Mouse (Mus musculus): ENCODE data around the gene Slc22a12. TPM values are rescaled to one million over a fixed set of nuclear protein-coding genes. Genes with fewer than 3 reads are reported as not detected.

Slc22a12 gene
- polyA plus RNA-seq, 1 experiment from 2014 or later: not detected

GRCm38 (mm10) chr19:6513389-6514139, 29.3 kb downstream of the Slc22a12 start:
- no peak for ATAC-seq (replicated peaks; ENCODE audit: insufficient number of reproducible peaks, low FRiP score, low TSS enrichment, low read depth)
- DNase-seq (ENCODE audit: low spot score): no peak
- H3K4me1 ChIP-seq (ENCODE audit: control insufficient read depth, insufficient read depth, low read length): peaks cover 6% of the 10 kb centered on the region; the same call in 1 of the 2 replicates
- no peaks in the 10 kb centered on the region for H3K27me3 ChIP-seq (ENCODE audit: control insufficient read depth, insufficient read depth, low read length)
- no peak overlapping the region for H3K4me3 ChIP-seq (ENCODE audit: low read depth, low read length)
- no peak overlapping the region for H3K4me2 ChIP-seq (ENCODE audit: low read depth, low read length)
- no peak overlapping the region for H3K9ac ChIP-seq (replicated peaks; ENCODE audit: low read length)
- H3K27ac ChIP-seq (replicated peaks; ENCODE audit: low read depth, low read length): no peak overlapping the region
- no peaks in the 10 kb centered on the region for H3K36me3 ChIP-seq (replicated peaks; ENCODE audit: control insufficient read depth, insufficient read depth, low read depth, low read length)
- H3K9me3 ChIP-seq (replicated peaks; ENCODE audit: control insufficient read depth, low read length): no peaks in the 10 kb centered on the region
- 3% methylated on average over 15 of the region's 15 CpGs for WGBS

- Histone ChIP-seq H3K9ac (replicated peaks; ENCODE audit: low read length) (no peak overlapping the region), H3K36me3 (replicated peaks; ENCODE audit: control insufficient read depth, insufficient read depth, low read depth, low read length) (no peaks in the 10 kb centered on the region), H3K4me2 (ENCODE audit: low read depth, low read length) (no peak overlapping the region), H3K9me3 (replicated peaks; ENCODE audit: control insufficient read depth, low read length) (no peaks in the 10 kb centered on the region), H3K27ac (replicated peaks; ENCODE audit: low read depth, low read length) (no peak overlapping the region), H3K27me3 (ENCODE audit: control insufficient read depth, insufficient read depth, low read length) (no peaks in the 10 kb centered on the region), H3K4me3 (ENCODE audit: low read depth, low read length) (no peak overlapping the region), H3K4me1 (ENCODE audit: control insufficient read depth, insufficient read depth, low read length) (peaks cover 4% of the 10 kb centered on the region; the same call in 1 of the 2 replicates)
- DNase-seq (ENCODE audit: low spot score) (no peak), ATAC-seq (replicated peaks; ENCODE audit: insufficient number of reproducible peaks, low FRiP score, low TSS enrichment, low read depth) (no peak)
- WGBS: 77% methylated on average over 2 of the region's 2 CpGs
Measured at GRCm38 (mm10) chr19:6510546-6510945, 32.3 kb downstream of the Slc22a12 start.

- no peak overlapping the region for H3K27ac ChIP-seq (replicated peaks; ENCODE audit: low read depth, low read length)
- no peak overlapping the region for H3K9ac ChIP-seq (replicated peaks; ENCODE audit: low read length)
- no peaks in the 10 kb centered on the region for H3K9me3 ChIP-seq (replicated peaks; ENCODE audit: control insufficient read depth, low read length)
- H3K4me3 ChIP-seq (ENCODE audit: low read depth, low read length): no peak overlapping the region
- H3K4me2 ChIP-seq (ENCODE audit: low read depth, low read length): no peak overlapping the region
- no peaks in the 10 kb centered on the region for H3K27me3 ChIP-seq (ENCODE audit: control insufficient read depth, insufficient read depth, low read length)
- DNase-seq (ENCODE audit: low spot score) (no peak), ATAC-seq (replicated peaks; ENCODE audit: insufficient number of reproducible peaks, low FRiP score, low TSS enrichment, low read depth) (no peak)
- H3K4me1 ChIP-seq (ENCODE audit: control insufficient read depth, insufficient read depth, low read length): peaks cover 4% of the 10 kb centered on the region; the same call in 1 of the 2 replicates
- no peaks in the 10 kb centered on the region for H3K36me3 ChIP-seq (replicated peaks; ENCODE audit: control insufficient read depth, insufficient read depth, low read depth, low read length)
- 76% methylated on average over 10 of the region's 10 CpGs for WGBS
Measured at GRCm38 (mm10) chr19:6509881-6510280, 33.0 kb downstream of the Slc22a12 start.

- no peak for ATAC-seq (replicated peaks; ENCODE audit: insufficient number of reproducible peaks, low FRiP score, low TSS enrichment, low read depth)
- no peaks in the 10 kb centered on the region for H3K9me3 ChIP-seq (replicated peaks; ENCODE audit: control insufficient read depth, low read length)
- H3K4me1 ChIP-seq (ENCODE audit: control insufficient read depth, insufficient read depth, low read length): no peaks in the 10 kb centered on the region
- no peak overlapping the region for H3K27ac ChIP-seq (replicated peaks; ENCODE audit: low read depth, low read length)
- no peak overlapping the region for H3K9ac ChIP-seq (replicated peaks; ENCODE audit: low read length)
- no peak overlapping the region for H3K4me3 ChIP-seq (ENCODE audit: low read depth, low read length)
- WGBS: 55% methylated on average over 10 of the region's 10 CpGs
- H3K27me3 ChIP-seq (ENCODE audit: control insufficient read depth, insufficient read depth, low read length): peaks cover 10% of the 10 kb centered on the region
- no peak for DNase-seq (ENCODE audit: low spot score)
- H3K4me2 ChIP-seq (ENCODE audit: low read depth, low read length): no peak overlapping the region
- no peaks in the 10 kb centered on the region for H3K36me3 ChIP-seq (replicated peaks; ENCODE audit: control insufficient read depth, insufficient read depth, low read depth, low read length)
Measured at GRCm38 (mm10) chr19:6507393-6507792, 35.4 kb downstream of the Slc22a12 start.

GRCm38 (mm10) chr19:6504656-6505045, 38.2 kb downstream of the Slc22a12 start:
- Histone ChIP-seq H3K4me1 (ENCODE audit: control insufficient read depth, insufficient read depth, low read length) (no peaks in the 10 kb centered on the region; the same call in none of the 2 replicates), H3K4me3 (ENCODE audit: low read depth, low read length) (no peak overlapping the region), H3K36me3 (replicated peaks; ENCODE audit: control insufficient read depth, insufficient read depth, low read depth, low read length) (no peaks in the 10 kb centered on the region), H3K4me2 (ENCODE audit: low read depth, low read length) (no peak overlapping the region), H3K27me3 (ENCODE audit: control insufficient read depth, insufficient read depth, low read length) (peaks cover 34% of the 10 kb centered on the region), H3K9ac (replicated peaks; ENCODE audit: low read length) (no peak overlapping the region), H3K27ac (replicated peaks; ENCODE audit: low read depth, low read length) (no peak overlapping the region), H3K9me3 (replicated peaks; ENCODE audit: control insufficient read depth, low read length) (no peaks in the 10 kb centered on the region)
- no peak for ATAC-seq (replicated peaks; ENCODE audit: insufficient number of reproducible peaks, low FRiP score, low TSS enrichment, low read depth)
- WGBS: 84% methylated on average over 12 of the region's 12 CpGs
- DNase-seq (ENCODE audit: low spot score): no peak

GRCm38 (mm10) chr19:6503926-6504655, 38.7 kb downstream of the Slc22a12 start:
- H3K9ac ChIP-seq (replicated peaks; ENCODE audit: low read length): no peak overlapping the region
- ATAC-seq (replicated peaks; ENCODE audit: insufficient number of reproducible peaks, low FRiP score, low TSS enrichment, low read depth) (no peak), DNase-seq (ENCODE audit: low spot score) (no peak)
- no peaks in the 10 kb centered on the region for H3K36me3 ChIP-seq (replicated peaks; ENCODE audit: control insufficient read depth, insufficient read depth, low read depth, low read length)
- no peak overlapping the region for H3K27ac ChIP-seq (replicated peaks; ENCODE audit: low read depth, low read length)
- no peaks in the 10 kb centered on the region; the same call in none of the 2 replicates for H3K4me1 ChIP-seq (ENCODE audit: control insufficient read depth, insufficient read depth, low read length)
- H3K4me2 ChIP-seq (ENCODE audit: low read depth, low read length): no peak overlapping the region
- H3K9me3 ChIP-seq (replicated peaks; ENCODE audit: control insufficient read depth, low read length): no peaks in the 10 kb centered on the region
- H3K27me3 ChIP-seq (ENCODE audit: control insufficient read depth, insufficient read depth, low read length): peaks cover 39% of the 10 kb centered on the region
- H3K4me3 ChIP-seq (ENCODE audit: low read depth, low read length): no peak overlapping the region
- 54% methylated on average over 16 of the region's 16 CpGs for WGBS

- peak overlapping the region; percentile 72 for H3K4me2 ChIP-seq (ENCODE audit: low read depth, low read length)
- H3K36me3 ChIP-seq (replicated peaks; ENCODE audit: control insufficient read depth, insufficient read depth, low read depth, low read length): no peaks in the 10 kb centered on the region
- H3K9me3 ChIP-seq (replicated peaks; ENCODE audit: control insufficient read depth, low read length): no peaks in the 10 kb centered on the region
- H3K4me1 ChIP-seq (ENCODE audit: control insufficient read depth, insufficient read depth, low read length): peaks cover 5% of the 10 kb centered on the region
- 4% methylated on average over 20 of the region's 20 CpGs for WGBS
- DNase-seq (ENCODE audit: low spot score) (peak; percentile 92), ATAC-seq (replicated peaks; ENCODE audit: insufficient number of reproducible peaks, low FRiP score, low TSS enrichment, low read depth) (peak; percentile 31; the same call in 1 of the 2 replicates)
- H3K9ac ChIP-seq (replicated peaks; ENCODE audit: low read length): peak overlapping the region; percentile 32
- H3K27me3 ChIP-seq (ENCODE audit: control insufficient read depth, insufficient read depth, low read length): peaks cover 53% of the 10 kb centered on the region
- H3K27ac ChIP-seq (replicated peaks; ENCODE audit: low read depth, low read length): no peak overlapping the region
- H3K4me3 ChIP-seq (ENCODE audit: low read depth, low read length): peak overlapping the region; percentile 33
Measured at GRCm38 (mm10) chr19:6502543-6503319, 40.1 kb downstream of the Slc22a12 start.

Data from embryonic facial prominence, embryonic 11.5 days (tissue).